Mouse (Mus musculus) spleen, adult 2 months (tissue): Measurements from ENCODE around the gene Asic2. TPM values are rescaled to one million over a fixed set of nuclear protein-coding genes. Genes with fewer than 3 reads are reported as not detected.
A peak's percentile ranks its signal among the peaks of the same experiment; 100 is the strongest.

ENCODE experiments used
- DNase-seq, 2 experiments: peaks; one replicate each; pipeline versions ENCODE4 v3.0.0 to v3.0.0-alpha.2; 2012 to 2021; ENCODE audit warnings: low spot score in 2 of 2, low read depth in 1 of 2
- H3K27ac ChIP-seq: fragments of 200-500 bp; 2 replicates; pipeline ENCODE4 v1.5.1; 2012; ENCODE audit warnings: low read length, inconsistent platforms; ENCODE audit not compliant: insufficient read depth
- H3K27me3 ChIP-seq: fragments of 200-500 bp; 2 replicates; pipeline ENCODE4 v1.6.1; 2012; ENCODE audit warnings: mild to moderate bottlenecking, moderate library complexity, low read length, inconsistent platforms; ENCODE audit not compliant: control insufficient read depth, insufficient read depth
- H3K36me3 ChIP-seq: fragments of 200-500 bp; 2 replicates; pipeline ENCODE4 v1.6.1; 2012; ENCODE audit warnings: mild to moderate bottlenecking, low read length, inconsistent platforms; ENCODE audit not compliant: control insufficient read depth, insufficient read depth
- H3K4me1 ChIP-seq: fragments of 200-500 bp; 2 replicates; pipeline ENCODE4 v1.6.1; 2011; ENCODE audit warnings: inconsistent platforms; ENCODE audit not compliant: control insufficient read depth, insufficient read depth, insufficient read length
- H3K4me3 ChIP-seq: fragments of 200-500 bp; 2 replicates; pipeline ENCODE4 v1.5.1; 2011; ENCODE audit warnings: mild to moderate bottlenecking, inconsistent platforms; ENCODE audit not compliant: insufficient read depth, insufficient read length; ENCODE audit errors: extremely low read depth
- CTCF ChIP-seq: fragments of 200-500 bp; IDR thresholded peaks from 2 replicates; pipeline ENCODE4 v1.5.1; 2011; ENCODE audit warnings: mild to moderate bottlenecking, inconsistent platforms; ENCODE audit not compliant: insufficient read depth, insufficient read length, insufficient replicate concordance; ENCODE audit errors: extremely low read depth
- POLR2A ChIP-seq: fragments of 200-500 bp; IDR thresholded peaks from 2 replicates; pipeline ENCODE4 v1.6.1; 2011; ENCODE audit warnings: low read depth, low read length, inconsistent platforms
- whole genome bisulfite sequencing: fragments of 180-500 bp; shearing (Covaris S2); methylation state at CpG from one replicate; pipeline ENCODE4 v1.1.7; 2018; 5-methylcytosine and 5-hydroxymethylcytosine counted together
- polyA plus RNA-seq: library from polyadenylated mRNA; depleted of rRNA; stranded (reverse); fragments of >200 nt; gene quantifications from 2 replicates; pipeline ENCODE4 v1.2.3, GENCODE M21; 2012

Gene Asic2
- polyA plus RNA-seq, 1 experiment = 0.46 TPM

GRCm38 (mm10) chr11:81411251-81411650 lies 557.0 kb downstream of the Asic2 start:
- Histone ChIP-seq H3K4me3 (no peak overlapping the region), H3K27ac (no peak overlapping the region), H3K36me3 (no peaks in the 10 kb centered on the region), H3K27me3 (no peaks in the 10 kb centered on the region), H3K4me1 (no peaks in the 10 kb centered on the region)
- no peak for TF ChIP-seq CTCF
- no peak for TF ChIP-seq POLR2A
- 7% methylated on average over 4 of the region's 4 CpGs for WGBS
- DNase-seq = no peak

- Histone ChIP-seq H3K4me1 (no peaks in the 10 kb centered on the region), H3K27ac (no peak overlapping the region), H3K4me3 (no peak overlapping the region), H3K27me3 (no peaks in the 10 kb centered on the region), H3K36me3 (no peaks in the 10 kb centered on the region)
- DNase-seq = no peak
- WGBS = 93% methylated on average over 2 of the region's 2 CpGs
- TF ChIP-seq CTCF = no peak
- no peak for TF ChIP-seq POLR2A
These were observed 562.3 kb downstream of the Asic2 start for GRCm38 (mm10) chr11:81405951-81406350.

- WGBS = 83% methylated on average over 8 of the region's 8 CpGs
- Histone ChIP-seq H3K4me3 (no peak overlapping the region), H3K27me3 (no peaks in the 10 kb centered on the region), H3K4me1 (no peaks in the 10 kb centered on the region), H3K27ac (no peak overlapping the region), H3K36me3 (no peaks in the 10 kb centered on the region)
- DNase-seq = no peak
- TF ChIP-seq CTCF = no peak
These were observed 566.0 kb downstream of the Asic2 start for GRCm38 (mm10) chr11:81402263-81402662.

- no peak for TF ChIP-seq POLR2A
- TF ChIP-seq CTCF = no peak
- WGBS = 65% methylated on average over 9 of the region's 9 CpGs
- no peak overlapping the region for H3K4me3 ChIP-seq
- H3K4me1 ChIP-seq = no peaks in the 10 kb centered on the region
- no peak overlapping the region for H3K27ac ChIP-seq
- no peaks in the 10 kb centered on the region for H3K27me3 ChIP-seq
- no peaks in the 10 kb centered on the region for H3K36me3 ChIP-seq
- no peak for DNase-seq
These were observed 575.4 kb downstream of the Asic2 start for GRCm38 (mm10) chr11:81392855-81393254.

- no peaks in the 10 kb centered on the region for H3K27me3 ChIP-seq
- no peak overlapping the region for H3K27ac ChIP-seq
- no peaks in the 10 kb centered on the region for H3K36me3 ChIP-seq
- TF ChIP-seq POLR2A (no peak), CTCF (no peak)
- no peaks in the 10 kb centered on the region for H3K4me1 ChIP-seq
- WGBS = 84% methylated on average over 2 of the region's 2 CpGs
- H3K4me3 ChIP-seq = no peak overlapping the region
- DNase-seq = no peak
These were observed 582.1 kb downstream of the Asic2 start for GRCm38 (mm10) chr11:81386185-81386584.

- Histone ChIP-seq H3K27ac (no peak overlapping the region), H3K27me3 (no peaks in the 10 kb centered on the region), H3K4me1 (no peaks in the 10 kb centered on the region), H3K4me3 (no peak overlapping the region), H3K36me3 (no peaks in the 10 kb centered on the region)
- no peak for DNase-seq
- TF ChIP-seq CTCF (no peak), POLR2A (no peak)
These were observed 582.7 kb downstream of the Asic2 start for GRCm38 (mm10) chr11:81385547-81385946.

GRCm38 (mm10) chr11:81374841-81375240 lies 593.4 kb downstream of the Asic2 start:
- H3K4me3 ChIP-seq = no peak overlapping the region
- no peaks in the 10 kb centered on the region for H3K36me3 ChIP-seq
- H3K4me1 ChIP-seq = no peaks in the 10 kb centered on the region
- H3K27ac ChIP-seq = no peak overlapping the region
- no peak for DNase-seq
- TF ChIP-seq CTCF (peak; percentile 23; the same call in 1 of the 2 replicates), POLR2A (no peak)
- H3K27me3 ChIP-seq = no peaks in the 10 kb centered on the region

GRCm38 (mm10) chr11:81374003-81374710 lies 594.1 kb downstream of the Asic2 start:
- Histone ChIP-seq H3K27me3 (no peaks in the 10 kb centered on the region), H3K27ac (no peak overlapping the region), H3K4me3 (no peak overlapping the region), H3K36me3 (no peaks in the 10 kb centered on the region), H3K4me1 (no peaks in the 10 kb centered on the region)
- no peak for DNase-seq
- whole genome bisulfite sequencing = 77% methylated on average over 8 of the region's 8 CpGs
- TF ChIP-seq POLR2A (no peak), CTCF (no peak)
